Mouse (Mus musculus): ENCODE data around the gene Twist1.

Twist1 gene

GRCm38 (mm10) chr12:33957400-33958240 lies at the start of gene Twist1:
Gene Twist1 (plus strand): TSS chr12:33957671.
- DNase-seq, result no peak

GRCm38 (mm10) chr12:33926751-33927150 lies 30.7 kb upstream of the Twist1 start:
- no peak for DNase-seq

- DNase-seq, result no peak
These were observed 30.0 kb upstream of the Twist1 start for GRCm38 (mm10) chr12:33927334-33928098.

- no peak for DNase-seq
These were observed 28.9 kb upstream of the Twist1 start, which contains the start of gene Ferd3l for GRCm38 (mm10) chr12:33928331-33929192. Gene Ferd3l (plus strand): TSS chr12:33928425.

GRCm38 (mm10) chr12:33952843-33953242 lies 4.6 kb upstream of the Twist1 start:
- DNase-seq, result no peak

GRCm38 (mm10) chr12:33954931-33955565 lies 2.4 kb upstream of the Twist1 start:
- DNase-seq, result no peak

- DNase-seq, result no peak
These were observed 1.7 kb upstream of the Twist1 start for GRCm38 (mm10) chr12:33955606-33956295.

GRCm38 (mm10) chr12:33956576-33957399 lies 683 bp upstream of the Twist1 start:
- DNase-seq, result no peak

GRCm38 (mm10) chr12:33958241-33959194 lies 1.0 kb downstream of the Twist1 start:
- DNase-seq, result no peak

GRCm38 (mm10) chr12:33959206-33959605 lies 1.7 kb downstream of the Twist1 start:
- no peak for DNase-seq

- DNase-seq, result no peak
These were observed 2.4 kb downstream of the Twist1 start for GRCm38 (mm10) chr12:33959846-33960245.

GRCm38 (mm10) chr12:33961013-33961412 lies 3.5 kb downstream of the Twist1 start:
- no peak for DNase-seq

GRCm38 (mm10) chr12:33962118-33962772 lies 4.8 kb downstream of the Twist1 start:
- no peak for DNase-seq

GRCm38 (mm10) chr12:33962773-33963130 lies 5.3 kb downstream of the Twist1 start:
- DNase-seq, result no peak

- DNase-seq, result no peak
These were observed 6.3 kb downstream of the Twist1 start for GRCm38 (mm10) chr12:33963671-33964369.

- DNase-seq, result no peak
These were observed 7.0 kb downstream of the Twist1 start for GRCm38 (mm10) chr12:33964427-33964826.

- no peak for DNase-seq
These were observed 8.3 kb downstream of the Twist1 start for GRCm38 (mm10) chr12:33965661-33966360.
